Mouse (Mus musculus): Measurements from ENCODE around the gene Bbof1.

The Bbof1 gene

GRCm38 (mm10) chr12:84400068-84400467 lies 8.8 kb upstream of the Bbof1 start:
- in situ Hi-C loops (cut with MboI, MseI), result no loop called here

- in situ Hi-C loops (cut with MboI, MseI), result no loop called here
Observed at GRCm38 (mm10) chr12:84400653-84401052, 8.2 kb upstream of the Bbof1 start.

- in situ Hi-C loops (cut with MboI, MseI), result no loop called here
Observed at GRCm38 (mm10) chr12:84402923-84403322, 5.9 kb upstream of the Bbof1 start.

- in situ Hi-C loops (cut with MboI, MseI), result no loop called here
Observed at GRCm38 (mm10) chr12:84404541-84404940, 4.3 kb upstream of the Bbof1 start.

- in situ Hi-C loops (cut with MboI, MseI), result no loop called here
Observed at GRCm38 (mm10) chr12:84407259-84407658, 1.6 kb upstream of the Bbof1 start.

- in situ Hi-C loops (cut with MboI, MseI), result no loop called here
Observed at GRCm38 (mm10) chr12:84407874-84408818, 725 bp upstream of the Bbof1 start.

- in situ Hi-C loops (cut with MboI, MseI), result loop anchor here (5.0 kb wide), 1 partner anchor 35 kb away; the partner anchor contains the start of genes Aldh6a1 and Lin52
Observed at GRCm38 (mm10) chr12:84416834-84417604, 8.1 kb downstream of the Bbof1 start, which contains the start of gene Rnf113a2. Gene Rnf113a2 (plus strand): TSS chr12:84417196.

GRCm38 (mm10) chr12:84417605-84417922 lies 8.7 kb downstream of the Bbof1 start:
- in situ Hi-C loops (cut with MboI, MseI), result loop anchor here (5.0 kb wide), 1 partner anchor 35 kb away; the partner anchor contains the start of genes Aldh6a1 and Lin52

GRCm38 (mm10) chr12:84423990-84424389 lies 15.1 kb downstream of the Bbof1 start:
- in situ Hi-C loops (cut with MboI, MseI), result no loop called here

- in situ Hi-C loops (cut with MboI, MseI), result no loop called here
Observed at GRCm38 (mm10) chr12:84429825-84430224, 21.0 kb downstream of the Bbof1 start.

- in situ Hi-C loops (cut with MboI, MseI), result no loop called here
Observed at GRCm38 (mm10) chr12:84438697-84439096, 29.8 kb downstream of the Bbof1 start.

GRCm38 (mm10) chr12:84442526-84442925 lies 33.7 kb downstream of the Bbof1 start:
- in situ Hi-C loops (cut with MboI, MseI), result no loop called here

GRCm38 (mm10) chr12:84447386-84447785 lies 38.5 kb downstream of the Bbof1 start:
- in situ Hi-C loops (cut with MboI, MseI), result no loop called here

GRCm38 (mm10) chr12:84448181-84448580 lies 39.3 kb downstream of the Bbof1 start:
- in situ Hi-C loops (cut with MboI, MseI), result no loop called here

GRCm38 (mm10) chr12:84449887-84450286 lies 41.0 kb downstream of the Bbof1 start:
- in situ Hi-C loops (cut with MboI, MseI), result loop anchor here (5.0 kb wide), 1 partner anchor 33 kb away; the partner anchor contains the start of gene Rnf113a2

- in situ Hi-C loops (cut with MboI, MseI), result loop anchor here (5.0 kb wide), 1 partner anchor 33 kb away; the partner anchor contains the start of gene Rnf113a2
Observed at GRCm38 (mm10) chr12:84450351-84450717, 41.5 kb downstream of the Bbof1 start.

GRCm38 (mm10) chr12:84450718-84451646 lies 42.1 kb downstream of the Bbof1 start, which contains the start of the genes Aldh6a1 and Lin52:
Gene Aldh6a1 (minus strand): TSS chr12:84451004.
Gene Lin52 (plus strand): TSS chr12:84451422.
- in situ Hi-C loops (cut with MboI, MseI), result loop anchor here (5.0 kb wide), 1 partner anchor 34 kb away; the partner anchor contains the start of gene Rnf113a2

GRCm38 (mm10) chr12:84451801-84452200 lies 42.9 kb downstream of the Bbof1 start:
- in situ Hi-C loops (cut with MboI, MseI), result loop anchor here (5.0 kb wide), 1 partner anchor 34 kb away; the partner anchor contains the start of gene Rnf113a2

- in situ Hi-C loops (cut with MboI, MseI), result no loop called here
Observed at GRCm38 (mm10) chr12:84456911-84457310, 48.0 kb downstream of the Bbof1 start.

GRCm38 (mm10) chr12:84459845-84460244 lies 51.0 kb downstream of the Bbof1 start:
- in situ Hi-C loops (cut with MboI, MseI), result no loop called here

- in situ Hi-C loops (cut with MboI, MseI), result no loop called here
Observed at GRCm38 (mm10) chr12:84461416-84461815, 52.5 kb downstream of the Bbof1 start.

Data from regulatory T cell (primary cell).